Mouse (Mus musculus) myocyte (in vitro differentiated cells): Measurements from ENCODE around the gene Mrps5. TPM values are rescaled to one million over a fixed set of nuclear protein-coding genes. Genes with fewer than 3 reads are reported as not detected.

Source experiments
- H3K27me3 ChIP-seq: one replicate; pipeline ENCODE4 v1.6.1; 2011; ENCODE audit not compliant: control insufficient read depth, insufficient read depth, insufficient read length
- H3K36me3 ChIP-seq: one replicate; pipeline ENCODE4 v1.6.1; 2011; ENCODE audit not compliant: control insufficient read depth, insufficient read depth
- H3K4me2 ChIP-seq: one replicate; pipeline ENCODE4 v1.6.1; 2011; ENCODE audit warnings: low read depth, control low read depth
- H3K4me3 ChIP-seq: one replicate; pipeline ENCODE4 v1.5.1; 2011; ENCODE audit warnings: mild to moderate bottlenecking, control low read depth, moderate library complexity
- H3K79me2 ChIP-seq: one replicate; pipeline ENCODE4 v1.6.1; 2011; ENCODE audit not compliant: control insufficient read depth, insufficient read depth
- H3ac ChIP-seq: one replicate; pipeline ENCODE4 v1.6.1; 2011; ENCODE audit not compliant: control insufficient read depth, insufficient read length
- CEBPB ChIP-seq: IDR thresholded peaks from 2 replicates; pipeline ENCODE4 v1.6.1; 2011; ENCODE audit warnings: mild to moderate bottlenecking, moderate library complexity; ENCODE audit not compliant: poor library complexity, insufficient read depth, severe bottlenecking
- E2F4 ChIP-seq: IDR thresholded peaks from one replicate; pipeline ENCODE4 v1.6.1; 2011; ENCODE audit warnings: mild to moderate bottlenecking, control low read depth, moderate library complexity; ENCODE audit not compliant: insufficient read depth
- MAX ChIP-seq: IDR thresholded peaks from one replicate; pipeline ENCODE4 v1.6.1; 2011; ENCODE audit warnings: low read depth, mild to moderate bottlenecking, control low read depth
- MYOD1 ChIP-seq, 3 experiments: IDR thresholded peaks; one replicate each; pipeline ENCODE4 v1.6.1; 2011; ENCODE audit warnings: control low read depth in 2 of 3, low read depth in 2 of 3, mild to moderate bottlenecking in 2 of 3, moderate library complexity in 1 of 3; ENCODE audit not compliant: insufficient read length in 2 of 3, control insufficient read depth in 1 of 3
- MYOG ChIP-seq, 3 experiments: IDR thresholded peaks; one replicate each; pipeline ENCODE4 v1.6.1; 2011; ENCODE audit warnings: control low read depth in 2 of 3, low read depth in 2 of 3, mild to moderate bottlenecking in 2 of 3; ENCODE audit not compliant: insufficient read length in 2 of 3, control insufficient read depth in 1 of 3, insufficient read depth in 1 of 3
- POLR2A ChIP-seq: IDR thresholded peaks from one replicate; pipeline ENCODE4 v1.6.1; 2011; ENCODE audit warnings: low read depth, mild to moderate bottlenecking, control low read depth, moderate library complexity; ENCODE audit not compliant: insufficient read length
- POLR2AphosphoS2 ChIP-seq: IDR thresholded peaks from one replicate; pipeline ENCODE4 v1.6.1; 2011; ENCODE audit warnings: low read depth, control low read depth; ENCODE audit not compliant: insufficient read length
- REST ChIP-seq: IDR thresholded peaks from one replicate; pipeline ENCODE4 v1.6.1; 2011; ENCODE audit warnings: mild to moderate bottlenecking, control low read depth, moderate library complexity; ENCODE audit not compliant: insufficient read depth, insufficient read length
- SRF ChIP-seq: IDR thresholded peaks from one replicate; pipeline ENCODE4 v1.6.1; 2011; ENCODE audit warnings: low read depth; ENCODE audit not compliant: control insufficient read depth, insufficient read length
- TCF12 ChIP-seq: IDR thresholded peaks from one replicate; pipeline ENCODE4 v1.6.1; 2011; ENCODE audit warnings: mild to moderate bottlenecking, control low read depth; ENCODE audit not compliant: poor library complexity, insufficient read depth, severe bottlenecking
- TCF3 ChIP-seq: IDR thresholded peaks from one replicate; pipeline ENCODE4 v1.6.1; 2011; ENCODE audit warnings: low read depth, control low read depth; ENCODE audit not compliant: insufficient read length
- USF1 ChIP-seq: IDR thresholded peaks from one replicate; pipeline ENCODE4 v1.6.1; 2011; ENCODE audit warnings: low read depth, mild to moderate bottlenecking, control low read depth, moderate library complexity
- polyA plus RNA-seq: library from polyadenylated mRNA; unstranded; fragments of >200 nt; fragmentation: generic; extraction: Trizol; gene quantifications from one replicate; pipeline ENCODE4 v1.2.1, GENCODE M21; 2012; ENCODE audit warnings: missing spikeins

The Mrps5 gene
- polyA plus RNA-seq, 1 experiment = 72.0 TPM

GRCm38 (mm10) chr2:127651601-127652000, 64.6 kb downstream of the Mrps5 start:
- TF ChIP-seq E2F4 = no peak
- no peak for TF ChIP-seq USF1
- no peak overlapping the region for H3K4me3 ChIP-seq
- no peak overlapping the region for H3ac ChIP-seq
- H3K27me3 ChIP-seq = peaks cover 26% of the 10 kb centered on the region
- H3K36me3 ChIP-seq = no peaks in the 10 kb centered on the region
- no peaks in the 10 kb centered on the region for H3K79me2 ChIP-seq
- H3K4me2 ChIP-seq = no peak overlapping the region

GRCm38 (mm10) chr2:127652335-127652734, 65.3 kb downstream of the Mrps5 start:
- TF ChIP-seq REST (no peak), CEBPB (no peak)
- Histone ChIP-seq H3K36me3 (no peaks in the 10 kb centered on the region), H3K79me2 (no peaks in the 10 kb centered on the region), H3K4me3 (no peak overlapping the region), H3K27me3 (peaks cover 34% of the 10 kb centered on the region), H3K4me2 (no peak overlapping the region), H3ac (no peak overlapping the region)

- no peak overlapping the region for H3K4me2 ChIP-seq
- no peaks in the 10 kb centered on the region for H3K79me2 ChIP-seq
- H3K4me3 ChIP-seq = no peak overlapping the region
- TF ChIP-seq E2F4 (no peak), SRF (no peak), MYOD1 (IDR thresholded peaks at IDR 0.05; ENCODE audit: control insufficient read depth in 1 of 3, insufficient read length in 2 of 3, low read depth in 2 of 3) (no peak)
- no peaks in the 10 kb centered on the region for H3K36me3 ChIP-seq
- H3K27me3 ChIP-seq = peaks cover 38% of the 10 kb centered on the region
- no peak overlapping the region for H3ac ChIP-seq
Observed at GRCm38 (mm10) chr2:127652805-127653204, 65.8 kb downstream of the Mrps5 start.

GRCm38 (mm10) chr2:127654786-127655185, 67.8 kb downstream of the Mrps5 start:
- peaks cover 44% of the 10 kb centered on the region for H3K27me3 ChIP-seq
- no peak overlapping the region for H3ac ChIP-seq
- no peaks in the 10 kb centered on the region for H3K79me2 ChIP-seq
- TF ChIP-seq REST (no peak), USF1 (no peak), SRF (no peak), POLR2AphosphoS2 (no peak), CEBPB (no peak)
- H3K4me3 ChIP-seq = no peak overlapping the region
- no peaks in the 10 kb centered on the region for H3K36me3 ChIP-seq
- H3K4me2 ChIP-seq = no peak overlapping the region

GRCm38 (mm10) chr2:127655419-127655818, 68.4 kb downstream of the Mrps5 start:
- Histone ChIP-seq H3K27me3 (peaks cover 47% of the 10 kb centered on the region), H3K79me2 (no peaks in the 10 kb centered on the region), H3K4me3 (no peak overlapping the region), H3K4me2 (no peak overlapping the region), H3K36me3 (no peaks in the 10 kb centered on the region), H3ac (no peak overlapping the region)
- TF ChIP-seq POLR2A (no peak), USF1 (no peak), MYOD1 (IDR thresholded peaks at IDR 0.05; ENCODE audit: control insufficient read depth in 1 of 3, insufficient read length in 2 of 3, low read depth in 2 of 3) (no peak), MYOG (IDR thresholded peaks at IDR 0.05; ENCODE audit: control insufficient read depth in 1 of 3, insufficient read depth in 1 of 3, insufficient read length in 2 of 3, low read depth in 2 of 3) (no peak), REST (no peak), CEBPB (no peak), SRF (no peak), MAX (no peak), TCF12 (no peak), E2F4 (no peak), TCF3 (no peak), POLR2AphosphoS2 (no peak)

- no peak within 1 kb of the TSS for H3K4me3 ChIP-seq
- no peak for TF ChIP-seq POLR2AphosphoS2
- TF ChIP-seq E2F4 = no peak
- TF ChIP-seq MYOD1 (IDR thresholded peaks at IDR 0.05; ENCODE audit: control insufficient read depth in 1 of 3, insufficient read length in 2 of 3, low read depth in 2 of 3) = no peak
- TF ChIP-seq TCF3 = no peak
- no peak for TF ChIP-seq POLR2A
- TF ChIP-seq TCF12 = no peak
- TF ChIP-seq SRF = no peak
- TF ChIP-seq MAX = no peak
- H3K27me3 ChIP-seq = peaks cover 55% of the 10 kb centered on the region
- H3K36me3 ChIP-seq = no peaks in the 10 kb centered on the region
- H3K79me2 ChIP-seq = no peaks in the 10 kb centered on the region
- peak within 1 kb of the TSS; percentile 24 for H3K4me2 ChIP-seq
- no peak within 1 kb of the TSS for H3ac ChIP-seq
Observed at GRCm38 (mm10) chr2:127656086-127656720, 69.2 kb downstream of the Mrps5 start, which contains the start of gene Mal. TSS of gene Mal (minus strand) at chr2:127656695.

Other genes with a start within 250 kb of the Mrps5 start
- 0.01 TPM for gene Astl, start 248.6 kb upstream of the Mrps5 start, polyA plus RNA-seq
- not detected for gene Adra2b, start 224.0 kb upstream of the Mrps5 start, polyA plus RNA-seq
- not detected for gene Gpat2, start 162.0 kb upstream of the Mrps5 start, polyA plus RNA-seq
- gene Fahd2a, start 142.7 kb upstream of the Mrps5 start, polyA plus RNA-seq = 5.9 TPM
- gene Kcnip3, start 65.1 kb upstream of the Mrps5 start, polyA plus RNA-seq = 0.28 TPM
- gene Prom2, start 45.8 kb upstream of the Mrps5 start, polyA plus RNA-seq = not detected
- 1.4 TPM for gene Zfp661, start 128 bp upstream of the Mrps5 start, polyA plus RNA-seq
- 0.05 TPM for gene Mal, start 69.5 kb downstream of the Mrps5 start, polyA plus RNA-seq
- not detected for gene Mall, start 142.7 kb downstream of the Mrps5 start, polyA plus RNA-seq
- gene Nphp1, start 201.7 kb downstream of the Mrps5 start, polyA plus RNA-seq = 17.5 TPM
- gene Mtln, start 205.3 kb downstream of the Mrps5 start, polyA plus RNA-seq = 67.6 TPM
- gene Bub1, start 244.6 kb downstream of the Mrps5 start, polyA plus RNA-seq = 4.3 TPM